Mouse (Mus musculus): ENCODE measurements around the gene Lmx1b.

GRCm38 (mm10) chr2:33571219-33571824 is 69.0 kb downstream of the Lmx1b start:
- TF ChIP-seq CTCF (IDR thresholded peaks at IDR 0.05), result no peak
- no peak for TF ChIP-seq POLR2A (IDR thresholded peaks at IDR 0.05; ENCODE audit: insufficient read depth, low read depth, low read length)
- no peak for TF ChIP-seq EP300 (IDR thresholded peaks at IDR 0.05; ENCODE audit: insufficient read depth, low read depth, low read length)

All from heart, adult 2 months (tissue).